Mouse (Mus musculus): Measurements from ENCODE around the gene Greb1.

- TF ChIP-seq POLR2A (IDR thresholded peaks at IDR 0.05; ENCODE audit: insufficient read length, low read depth) (no peak), SRF (IDR thresholded peaks at IDR 0.05; ENCODE audit: control insufficient read depth, insufficient read length, low read depth) (no peak), MAX (IDR thresholded peaks at IDR 0.05; ENCODE audit: low read depth) (no peak), E2F4 (IDR thresholded peaks at IDR 0.05; ENCODE audit: insufficient read depth) (no peak), TCF3 (IDR thresholded peaks at IDR 0.05; ENCODE audit: insufficient read length, low read depth) (no peak), USF1 (IDR thresholded peaks at IDR 0.05; ENCODE audit: low read depth) (no peak), MYOG (IDR thresholded peaks at IDR 0.05; ENCODE audit: control insufficient read depth in 1 of 3, insufficient read depth in 1 of 3, insufficient read length in 2 of 3, low read depth in 2 of 3) (no peak), MYOD1 (IDR thresholded peaks at IDR 0.05; ENCODE audit: control insufficient read depth in 1 of 3, insufficient read length in 2 of 3, low read depth in 2 of 3) (no peak), TCF12 (IDR thresholded peaks at IDR 0.05; ENCODE audit: insufficient read depth, poor library complexity, severe bottlenecking) (no peak), POLR2AphosphoS2 (IDR thresholded peaks at IDR 0.05; ENCODE audit: insufficient read length, low read depth) (no peak)
These were observed 47.1 kb downstream of the Greb1 start for GRCm38 (mm10) chr12:16753555-16753954.

Measured in myocyte (in vitro differentiated cells).